Mouse (Mus musculus): Measurements from ENCODE around the gene Gm45717. TPM values are rescaled to one million over a fixed set of nuclear protein-coding genes. Genes with fewer than 3 reads are reported as not detected.

Gene Gm45717
- polyA plus RNA-seq, 2 experiments, result not detected

DNA sequence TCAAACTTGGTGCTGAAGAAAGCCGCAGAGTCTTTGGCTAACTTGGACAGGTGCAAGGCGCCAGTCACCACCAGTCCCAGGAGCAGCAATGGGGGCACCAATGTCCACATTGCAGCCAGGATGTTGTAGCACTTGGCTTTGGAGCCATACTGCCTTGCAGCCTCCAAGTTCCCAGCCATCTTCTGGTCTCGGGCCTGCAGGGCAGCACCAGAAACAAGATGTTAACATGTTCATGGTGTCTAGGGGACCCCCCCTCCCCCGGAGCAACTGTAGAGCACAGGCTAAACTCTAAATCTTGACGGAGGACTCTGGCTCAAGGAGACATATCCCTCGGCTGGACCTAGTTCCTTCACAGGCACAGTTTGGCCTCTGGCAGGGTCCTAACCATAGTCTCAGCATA is 6.5 kb downstream of the Gm45717 start:
- WGBS (ENCODE audit: insufficient replicate concordance), result 61% methylated on average over 6 of the region's 6 CpGs
- Histone ChIP-seq H3K4me2 (ENCODE audit: low read depth) (no peak overlapping the region), H3K4me1 (replicated peaks; ENCODE audit: control insufficient read depth in 2 of 2, insufficient read depth in 2 of 2, low read length in 1 of 2) (peaks cover 0 to 17% of the 10 kb centered on the region in 2 experiments; a peak in 2 of 4 replicates), H3K9ac (replicated peaks) (no peak overlapping the region), H3K4me3 (ENCODE audit: insufficient read depth in 1 of 2, low read depth in 2 of 2, low read length in 2 of 2) (no peak overlapping the region), H3K36me3 (replicated peaks; ENCODE audit: control insufficient read depth, insufficient read depth, low read depth) (no peaks in the 10 kb centered on the region; the same call in 1 of the 2 replicates), H3K27ac (no peak overlapping the region), H3K9me3 (ENCODE audit: control insufficient read depth, low read length) (no peaks in the 10 kb centered on the region), H3K27me3 (ENCODE audit: control insufficient read depth, insufficient read depth, low read length) (no peaks in the 10 kb centered on the region)
- DNase-seq (ENCODE audit: low read depth in 3 of 3, low spot score in 3 of 3) (no peak), ATAC-seq (ENCODE audit: insufficient read depth) (no peak)
- no peak for TF ChIP-seq EP300 (IDR thresholded peaks at IDR 0.05; ENCODE audit: low read depth)
- no peak for TF ChIP-seq CTCF (IDR thresholded peaks at IDR 0.05; ENCODE audit: low read depth)

DNA sequence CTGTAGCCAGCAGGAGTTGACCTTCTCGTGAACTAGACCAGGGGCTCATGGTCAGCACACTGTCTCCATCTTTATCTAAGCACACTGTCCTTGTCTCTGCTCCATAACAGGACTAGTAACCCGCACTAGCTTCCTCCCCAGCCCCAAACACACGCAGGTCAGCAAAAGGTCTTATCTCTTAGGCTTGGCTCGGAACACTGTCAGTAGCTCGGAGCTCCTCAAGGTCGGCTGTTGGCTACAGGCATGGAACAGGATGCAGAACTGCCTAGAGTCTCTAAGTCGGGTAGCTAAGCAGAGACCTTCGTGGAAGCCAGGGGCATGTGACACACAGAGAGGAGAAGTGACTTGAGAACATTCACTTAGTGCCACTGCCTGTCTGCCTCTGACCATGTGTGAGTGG is 7.6 kb downstream of the Gm45717 start:
- Histone ChIP-seq H3K27ac (no peak overlapping the region), H3K27me3 (ENCODE audit: control insufficient read depth, insufficient read depth, low read length) (no peaks in the 10 kb centered on the region), H3K4me2 (ENCODE audit: low read depth) (no peak overlapping the region), H3K9me3 (ENCODE audit: control insufficient read depth, low read length) (no peaks in the 10 kb centered on the region), H3K4me3 (ENCODE audit: insufficient read depth in 1 of 2, low read depth in 2 of 2, low read length in 2 of 2) (no peak overlapping the region), H3K36me3 (replicated peaks; ENCODE audit: control insufficient read depth, insufficient read depth, low read depth) (no peaks in the 10 kb centered on the region; the same call in 1 of the 2 replicates), H3K4me1 (replicated peaks; ENCODE audit: control insufficient read depth in 2 of 2, insufficient read depth in 2 of 2, low read length in 1 of 2) (peaks cover 0 to 13% of the 10 kb centered on the region in 2 experiments; a peak in 2 of 4 replicates), H3K9ac (replicated peaks) (no peak overlapping the region)
- 29% methylated on average over 8 of the region's 8 CpGs for WGBS (ENCODE audit: insufficient replicate concordance)
- ATAC-seq (ENCODE audit: insufficient read depth), result peak; percentile 16; the same call in 1 of the 2 replicates
- DNase-seq (ENCODE audit: low read depth in 3 of 3, low spot score in 3 of 3), result no peak
- no peak for TF ChIP-seq CTCF (IDR thresholded peaks at IDR 0.05; ENCODE audit: low read depth)
- TF ChIP-seq EP300 (IDR thresholded peaks at IDR 0.05; ENCODE audit: low read depth), result no peak

DNA sequence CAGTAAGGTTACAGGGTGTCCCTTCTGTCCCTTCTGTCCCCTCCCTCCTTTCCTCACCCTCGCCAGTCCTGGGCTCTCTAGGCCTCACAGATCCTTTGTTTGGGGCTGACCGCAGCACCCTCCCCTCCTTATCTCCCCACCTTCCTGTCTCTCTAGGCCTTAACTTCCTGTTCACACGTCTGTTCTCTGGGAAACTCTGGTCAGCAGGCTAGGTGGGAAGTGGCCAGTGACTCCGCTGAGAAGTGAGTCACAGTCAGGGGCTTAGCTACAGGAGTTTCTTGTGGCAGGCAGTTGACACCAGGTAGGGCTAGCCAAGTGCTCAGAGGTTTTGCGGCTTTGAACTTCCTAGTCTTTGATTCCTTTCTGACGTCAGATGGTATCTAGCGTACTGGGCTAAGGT is 8.8 kb downstream of the Gm45717 start:
- no peak overlapping the region for H3K4me2 ChIP-seq (ENCODE audit: low read depth)
- H3K27ac ChIP-seq, result no peak overlapping the region
- H3K4me1 ChIP-seq (replicated peaks; ENCODE audit: control insufficient read depth in 2 of 2, insufficient read depth in 2 of 2, low read length in 1 of 2), result peaks cover 0 to 19% of the 10 kb centered on the region in 2 experiments; a peak in 2 of 4 replicates
- no peaks in the 10 kb centered on the region for H3K27me3 ChIP-seq (ENCODE audit: control insufficient read depth, insufficient read depth, low read length)
- TF ChIP-seq EP300 (IDR thresholded peaks at IDR 0.05; ENCODE audit: low read depth), result no peak
- TF ChIP-seq CTCF (IDR thresholded peaks at IDR 0.05; ENCODE audit: low read depth), result no peak
- peak; percentile 12; the same call in 1 of the 2 replicates for ATAC-seq (ENCODE audit: insufficient read depth)
- no peak for DNase-seq (ENCODE audit: low read depth in 3 of 3, low spot score in 3 of 3)
- WGBS (ENCODE audit: insufficient replicate concordance), result 11% methylated on average over 7 of the region's 7 CpGs
- no peaks in the 10 kb centered on the region; the same call in 1 of the 2 replicates for H3K36me3 ChIP-seq (replicated peaks; ENCODE audit: control insufficient read depth, insufficient read depth, low read depth)
- H3K9ac ChIP-seq (replicated peaks), result no peak overlapping the region
- no peak overlapping the region for H3K4me3 ChIP-seq (ENCODE audit: insufficient read depth in 1 of 2, low read depth in 2 of 2, low read length in 2 of 2)
- H3K9me3 ChIP-seq (ENCODE audit: control insufficient read depth, low read length), result no peaks in the 10 kb centered on the region

DNA sequence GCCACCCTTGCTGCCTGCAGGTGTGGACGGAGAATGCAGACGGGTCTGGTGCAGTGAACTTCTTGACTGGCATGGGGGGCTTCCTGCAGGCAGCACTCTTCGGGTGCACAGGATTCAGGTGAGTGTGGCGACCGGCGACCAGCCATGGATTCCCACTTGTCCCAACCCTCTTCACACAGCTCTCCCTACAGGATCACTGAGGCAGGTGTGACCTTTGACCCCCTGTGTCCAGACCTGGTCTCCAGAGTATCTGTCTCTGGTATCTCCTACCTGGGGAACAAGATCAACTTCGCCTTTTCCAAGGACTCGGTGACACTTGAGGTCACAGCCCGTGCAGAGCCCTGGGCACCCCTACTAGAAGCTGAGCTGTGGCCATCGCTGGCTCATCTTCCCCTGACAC is 9.4 kb downstream of the Gm45717 start:
- Histone ChIP-seq H3K27ac (no peak overlapping the region), H3K9me3 (ENCODE audit: control insufficient read depth, low read length) (no peaks in the 10 kb centered on the region), H3K27me3 (ENCODE audit: control insufficient read depth, insufficient read depth, low read length) (no peaks in the 10 kb centered on the region), H3K4me2 (ENCODE audit: low read depth) (no peak overlapping the region), H3K9ac (replicated peaks) (no peak overlapping the region), H3K4me3 (ENCODE audit: insufficient read depth in 1 of 2, low read depth in 2 of 2, low read length in 2 of 2) (no peak overlapping the region), H3K36me3 (replicated peaks; ENCODE audit: control insufficient read depth, insufficient read depth, low read depth) (no peaks in the 10 kb centered on the region; the same call in 1 of the 2 replicates), H3K4me1 (replicated peaks; ENCODE audit: control insufficient read depth in 2 of 2, insufficient read depth in 2 of 2, low read length in 1 of 2) (peaks cover 0 to 19% of the 10 kb centered on the region in 2 experiments; a peak in 2 of 4 replicates)
- 64% methylated on average over 10 of the region's 10 CpGs for WGBS (ENCODE audit: insufficient replicate concordance)
- DNase-seq (ENCODE audit: low read depth in 3 of 3, low spot score in 3 of 3) (no peak), ATAC-seq (ENCODE audit: insufficient read depth) (no peak)
- no peak for TF ChIP-seq EP300 (IDR thresholded peaks at IDR 0.05; ENCODE audit: low read depth)
- TF ChIP-seq CTCF (IDR thresholded peaks at IDR 0.05; ENCODE audit: low read depth), result no peak

DNA sequence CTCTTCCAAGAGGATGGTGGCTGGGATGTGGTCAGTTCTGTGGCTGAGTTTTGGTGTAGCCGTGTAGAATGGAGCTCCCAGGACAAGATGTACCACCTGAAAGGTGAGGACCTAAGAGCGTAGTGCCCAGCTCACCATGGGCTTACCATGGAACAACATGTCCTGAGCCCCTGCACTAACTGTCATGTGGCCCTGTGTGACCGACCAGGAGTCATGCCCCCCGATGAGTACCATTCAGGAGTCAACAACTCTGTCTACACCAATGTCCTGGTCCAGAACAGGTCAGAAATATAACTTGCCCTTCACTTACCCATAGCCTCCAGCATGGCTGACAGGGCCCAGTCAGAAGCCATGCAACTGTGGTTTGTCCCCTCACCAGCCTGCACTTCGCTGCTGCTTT is 10.5 kb downstream of the Gm45717 start:
- Histone ChIP-seq H3K4me2 (ENCODE audit: low read depth) (no peak overlapping the region), H3K9me3 (ENCODE audit: control insufficient read depth, low read length) (no peaks in the 10 kb centered on the region), H3K9ac (replicated peaks) (no peak overlapping the region), H3K4me3 (ENCODE audit: insufficient read depth in 1 of 2, low read depth in 2 of 2, low read length in 2 of 2) (no peak overlapping the region), H3K27me3 (ENCODE audit: control insufficient read depth, insufficient read depth, low read length) (no peaks in the 10 kb centered on the region), H3K27ac (no peak overlapping the region), H3K36me3 (replicated peaks; ENCODE audit: control insufficient read depth, insufficient read depth, low read depth) (no peaks in the 10 kb centered on the region; the same call in 1 of the 2 replicates), H3K4me1 (replicated peaks; ENCODE audit: control insufficient read depth in 2 of 2, insufficient read depth in 2 of 2, low read length in 1 of 2) (peaks cover 0 to 24% of the 10 kb centered on the region in 2 experiments; a peak in 2 of 4 replicates)
- 72% methylated on average over 5 of the region's 5 CpGs for WGBS (ENCODE audit: insufficient replicate concordance)
- no peak for ATAC-seq (ENCODE audit: insufficient read depth)
- DNase-seq (ENCODE audit: low read depth in 3 of 3, low spot score in 3 of 3), result no peak
- no peak for TF ChIP-seq CTCF (IDR thresholded peaks at IDR 0.05; ENCODE audit: low read depth)
- TF ChIP-seq EP300 (IDR thresholded peaks at IDR 0.05; ENCODE audit: low read depth), result no peak

Measured in liver, embryonic 14.5 days (tissue).